Mouse (Mus musculus): ENCODE results near the gene Yy1. TPM values are rescaled to one million over a fixed set of nuclear protein-coding genes. Genes with fewer than 3 reads are reported as not detected.
A peak's percentile ranks its signal among the peaks of the same experiment; 100 is the strongest.

The Yy1 gene
- polyA plus RNA-seq, 2 experiments: 7.9 to 11.8 TPM

- Histone ChIP-seq H3K27ac (no peak overlapping the region), H3K36me3 (replicated peaks; ENCODE audit: control insufficient read depth, insufficient read depth, low read depth) (no peaks in the 10 kb centered on the region), H3K4me1 (replicated peaks; ENCODE audit: control insufficient read depth in 2 of 2, insufficient read depth in 2 of 2, low read length in 1 of 2) (peaks cover 20 to 35% of the 10 kb centered on the region in 2 experiments), H3K4me3 (ENCODE audit: insufficient read depth in 1 of 2, low read depth in 2 of 2, low read length in 2 of 2) (no peak overlapping the region), H3K4me2 (ENCODE audit: low read depth) (no peak overlapping the region), H3K27me3 (ENCODE audit: control insufficient read depth, insufficient read depth, low read length) (no peaks in the 10 kb centered on the region), H3K9me3 (ENCODE audit: control insufficient read depth, low read length) (no peaks in the 10 kb centered on the region), H3K9ac (replicated peaks) (no peak overlapping the region)
- DNase-seq (ENCODE audit: low read depth in 3 of 3, low spot score in 3 of 3) (no peak), ATAC-seq (ENCODE audit: insufficient read depth) (no peak)
- no peak for TF ChIP-seq EP300 (IDR thresholded peaks at IDR 0.05; ENCODE audit: low read depth)
- no peak for TF ChIP-seq CTCF (IDR thresholded peaks at IDR 0.05; ENCODE audit: low read depth)
- WGBS (ENCODE audit: insufficient replicate concordance): 80% methylated on average over 2 of the region's 2 CpGs
These were observed 5.4 kb upstream of the Yy1 start for GRCm38 (mm10) chr12:108787329-108787728.

GRCm38 (mm10) chr12:108792152-108792545, 624 bp upstream of the Yy1 start:
- Histone ChIP-seq H3K27me3 (ENCODE audit: control insufficient read depth, insufficient read depth, low read length) (no peaks in the 10 kb centered on the region), H3K36me3 (replicated peaks; ENCODE audit: control insufficient read depth, insufficient read depth, low read depth) (no peaks in the 10 kb centered on the region; the same call in 1 of the 2 replicates), H3K4me2 (ENCODE audit: low read depth) (peak overlapping the region; percentile 88), H3K4me3 (ENCODE audit: insufficient read depth in 1 of 2, low read depth in 2 of 2, low read length in 2 of 2) (peak overlapping the region; percentile 78 to 98), H3K9ac (replicated peaks) (peak overlapping the region; percentile 74), H3K9me3 (ENCODE audit: control insufficient read depth, low read length) (no peaks in the 10 kb centered on the region), H3K27ac (peak overlapping the region; percentile 59), H3K4me1 (replicated peaks; ENCODE audit: control insufficient read depth in 2 of 2, insufficient read depth in 2 of 2, low read length in 1 of 2) (peaks cover 33 to 34% of the 10 kb centered on the region in 2 experiments)
- ATAC-seq (ENCODE audit: insufficient read depth) (peak; percentile 47), DNase-seq (ENCODE audit: low read depth in 3 of 3, low spot score in 3 of 3) (peak; percentile 68 to 78 (median 74))
- TF ChIP-seq EP300 (IDR thresholded peaks at IDR 0.05; ENCODE audit: low read depth) (peak; percentile 23), CTCF (IDR thresholded peaks at IDR 0.05; ENCODE audit: low read depth) (no peak)
- under 1% methylated on average over 52 of the region's 52 CpGs for WGBS (ENCODE audit: insufficient replicate concordance)

- Histone ChIP-seq H3K36me3 (replicated peaks; ENCODE audit: control insufficient read depth, insufficient read depth, low read depth) (no peaks in the 10 kb centered on the region; the same call in 1 of the 2 replicates), H3K9ac (replicated peaks) (peak overlapping the region; percentile 93), H3K27me3 (ENCODE audit: control insufficient read depth, insufficient read depth, low read length) (no peaks in the 10 kb centered on the region), H3K27ac (peak overlapping the region; percentile 90), H3K4me2 (ENCODE audit: low read depth) (peak overlapping the region; percentile 64), H3K9me3 (ENCODE audit: control insufficient read depth, low read length) (no peaks in the 10 kb centered on the region), H3K4me3 (ENCODE audit: insufficient read depth in 1 of 2, low read depth in 2 of 2, low read length in 2 of 2) (peak overlapping the region; percentile 80 to 98), H3K4me1 (replicated peaks; ENCODE audit: control insufficient read depth in 2 of 2, insufficient read depth in 2 of 2, low read length in 1 of 2) (peaks cover 32 to 41% of the 10 kb centered on the region in 2 experiments)
- TF ChIP-seq CTCF (IDR thresholded peaks at IDR 0.05; ENCODE audit: low read depth) (no peak), EP300 (IDR thresholded peaks at IDR 0.05; ENCODE audit: low read depth) (no peak)
- under 1% methylated on average over 63 of the region's 71 CpGs for WGBS (ENCODE audit: insufficient replicate concordance)
- no peak for ATAC-seq (ENCODE audit: insufficient read depth)
- DNase-seq (ENCODE audit: low read depth in 3 of 3, low spot score in 3 of 3): no peak
These were observed 724 bp downstream of the Yy1 start for GRCm38 (mm10) chr12:108793453-108793941.

GRCm38 (mm10) chr12:108794078-108794711, 1.4 kb downstream of the Yy1 start:
- H3K36me3 ChIP-seq (replicated peaks; ENCODE audit: control insufficient read depth, insufficient read depth, low read depth): no peaks in the 10 kb centered on the region; the same call in 1 of the 2 replicates
- H3K9me3 ChIP-seq (ENCODE audit: control insufficient read depth, low read length): no peaks in the 10 kb centered on the region
- H3K27ac ChIP-seq: peak overlapping the region; percentile 90
- peak overlapping the region; percentile 80 to 98 for H3K4me3 ChIP-seq (ENCODE audit: insufficient read depth in 1 of 2, low read depth in 2 of 2, low read length in 2 of 2)
- peaks cover 29 to 38% of the 10 kb centered on the region in 2 experiments for H3K4me1 ChIP-seq (replicated peaks; ENCODE audit: control insufficient read depth in 2 of 2, insufficient read depth in 2 of 2, low read length in 1 of 2)
- H3K9ac ChIP-seq (replicated peaks): peak overlapping the region; percentile 93
- WGBS (ENCODE audit: insufficient replicate concordance): under 1% methylated on average over 86 of the region's 94 CpGs
- DNase-seq (ENCODE audit: low read depth in 3 of 3, low spot score in 3 of 3): peak; percentile 73 to 76 (median 73)
- peak; percentile 67 for ATAC-seq (ENCODE audit: insufficient read depth)
- TF ChIP-seq EP300 (IDR thresholded peaks at IDR 0.05; ENCODE audit: low read depth): no peak
- no peak for TF ChIP-seq CTCF (IDR thresholded peaks at IDR 0.05; ENCODE audit: low read depth)
- H3K4me2 ChIP-seq (ENCODE audit: low read depth): peak overlapping the region; percentile 72
- no peaks in the 10 kb centered on the region for H3K27me3 ChIP-seq (ENCODE audit: control insufficient read depth, insufficient read depth, low read length)

GRCm38 (mm10) chr12:108794979-108795537, 2.3 kb downstream of the Yy1 start:
- DNase-seq (ENCODE audit: low read depth in 3 of 3, low spot score in 3 of 3): peak; percentile 41 to 57 (median 45)
- WGBS (ENCODE audit: insufficient replicate concordance): 2% methylated on average over 9 of the region's 9 CpGs

More at GRCm38 (mm10) chr12:108794979-108795537, 2.3 kb downstream of the Yy1 start:
- Histone ChIP-seq H3K27me3 (ENCODE audit: control insufficient read depth, insufficient read depth, low read length) (no peaks in the 10 kb centered on the region), H3K4me2 (ENCODE audit: low read depth) (peak overlapping the region; percentile 72), H3K9me3 (ENCODE audit: control insufficient read depth, low read length) (no peaks in the 10 kb centered on the region), H3K27ac (peak overlapping the region; percentile 90), H3K36me3 (replicated peaks; ENCODE audit: control insufficient read depth, insufficient read depth, low read depth) (no peaks in the 10 kb centered on the region; the same call in 1 of the 2 replicates), H3K9ac (replicated peaks) (peak overlapping the region; percentile 93), H3K4me3 (ENCODE audit: insufficient read depth in 1 of 2, low read depth in 2 of 2, low read length in 2 of 2) (peak overlapping the region; percentile 80 to 98), H3K4me1 (replicated peaks; ENCODE audit: control insufficient read depth in 2 of 2, insufficient read depth in 2 of 2, low read length in 1 of 2) (peaks cover 27 to 32% of the 10 kb centered on the region in 2 experiments)
- ATAC-seq (ENCODE audit: insufficient read depth): no peak
- TF ChIP-seq EP300 (IDR thresholded peaks at IDR 0.05; ENCODE audit: low read depth) (no peak), CTCF (IDR thresholded peaks at IDR 0.05; ENCODE audit: low read depth) (no peak)
